Mouse (Mus musculus): ENCODE measurements at regions not wholly inside any gene's neighbourhood (a gene's known extent, or its start where the extent isn't known, plus 50 kb on each side); places are given as distances from the start of the nearest gene placed in this dataset.
"Not testable (repeated sequence)": the region's sequence is repeated elsewhere in the genome, so short reads cannot be mapped to it uniquely, and the experiment has no call there.

DNA sequence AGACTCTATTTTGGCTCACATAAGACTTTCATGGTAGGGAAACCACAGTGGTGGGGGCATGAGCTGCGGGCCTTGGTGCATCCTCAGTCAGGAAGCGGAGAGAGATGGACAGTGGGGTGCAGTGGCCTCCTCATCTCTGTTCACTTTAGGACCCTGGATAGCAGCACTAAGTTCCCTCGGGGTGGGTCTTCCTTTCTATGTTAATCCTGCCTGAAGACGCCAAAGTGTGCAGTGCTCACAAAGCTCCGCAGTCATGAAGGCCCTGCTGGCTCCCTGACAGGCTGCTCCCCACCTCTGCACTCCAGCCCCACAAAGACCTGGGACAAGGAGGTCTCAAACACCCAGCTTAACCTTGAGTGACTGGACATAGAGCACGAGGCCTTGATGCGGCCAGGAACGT is 56.8 kb downstream of the Sox1 start:
- in situ Hi-C loops (cut with MboI, MseI) = no loop called here

GRCm38 (mm10) chr8:12455376-12455775 is 60.3 kb downstream of the Sox1 start:
- in situ Hi-C loops (cut with MboI, MseI) = not testable (repeated sequence)

GRCm38 (mm10) chr8:12456326-12456725 is 61.2 kb downstream of the Sox1 start:
- in situ Hi-C loops (cut with MboI, MseI) = no loop called here

- in situ Hi-C loops (cut with MboI, MseI) = no loop called here
Measured at GRCm38 (mm10) chr8:12457015-12457414, 61.9 kb downstream of the Sox1 start.

DNA sequence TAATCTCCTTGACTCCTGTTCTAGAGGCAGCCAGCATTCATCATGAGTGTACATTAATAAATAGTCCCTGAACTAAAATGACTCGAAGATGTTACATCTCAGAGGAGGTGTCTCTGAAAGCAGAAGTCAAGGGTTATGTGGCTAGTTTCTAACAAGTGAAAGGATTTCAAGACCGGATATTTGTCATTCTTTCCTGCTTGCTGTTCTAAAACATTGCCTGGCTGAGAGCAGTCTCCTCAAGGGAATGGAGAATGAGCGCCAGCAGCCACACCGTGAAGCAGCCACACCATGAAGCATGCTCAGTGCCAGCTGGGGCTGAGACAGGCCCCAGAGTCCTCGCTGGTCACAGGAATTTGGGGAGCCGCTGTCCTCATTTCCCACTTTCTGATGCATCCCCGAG is 71.8 kb downstream of the Sox1 start:
- in situ Hi-C loops (cut with MboI, MseI) = no loop called here

- in situ Hi-C loops (cut with MboI, MseI) = no loop called here
Measured at GRCm38 (mm10) chr8:12467386-12468326, 72.6 kb downstream of the Sox1 start.

DNA sequence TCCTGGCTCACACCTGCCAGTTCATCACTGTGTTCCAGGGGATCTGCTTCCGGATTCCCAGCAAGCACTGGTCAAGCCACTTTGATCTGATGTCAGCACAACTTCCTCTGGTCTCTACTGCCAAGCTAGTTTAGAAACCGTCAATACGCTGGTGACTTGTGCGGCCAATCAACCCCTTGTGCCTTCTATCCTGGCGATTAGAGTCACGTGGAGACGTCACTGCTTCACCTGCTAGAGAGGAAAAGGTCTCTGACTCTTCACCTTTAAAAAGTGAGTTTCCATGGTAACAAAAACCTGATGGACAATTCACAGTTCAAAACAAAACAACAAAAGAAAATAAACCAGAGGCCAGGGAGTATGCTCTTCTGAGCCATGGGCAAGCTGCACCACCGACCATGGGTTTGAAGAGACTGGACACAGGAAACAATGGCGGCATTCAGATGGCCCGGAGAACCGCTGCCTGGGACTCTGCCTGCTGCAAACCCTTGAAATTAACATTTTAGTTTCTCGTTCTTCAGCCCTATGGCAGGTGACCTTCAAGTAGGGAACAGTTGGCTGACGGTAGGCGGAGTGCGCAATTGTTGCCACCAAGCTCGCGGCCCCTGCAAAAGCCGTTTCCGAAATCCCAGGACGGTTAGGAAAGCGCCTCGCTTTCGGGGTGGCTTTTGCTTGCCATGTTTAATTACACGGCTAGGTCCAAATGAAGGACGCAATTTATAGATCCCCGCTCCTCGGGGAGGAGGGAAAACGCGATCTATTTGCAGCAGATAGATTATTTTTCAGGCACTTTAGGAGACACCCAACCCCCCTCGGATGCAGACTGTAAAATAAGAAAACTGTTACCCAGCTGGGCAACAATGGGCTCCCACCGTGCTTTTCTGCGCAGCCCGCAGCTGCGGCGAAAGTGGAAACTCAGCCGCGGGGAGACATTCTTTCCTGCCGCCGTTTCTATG is 82.6 kb downstream of the Sox1 start:
- in situ Hi-C loops (cut with MboI, MseI) = no loop called here

DNA sequence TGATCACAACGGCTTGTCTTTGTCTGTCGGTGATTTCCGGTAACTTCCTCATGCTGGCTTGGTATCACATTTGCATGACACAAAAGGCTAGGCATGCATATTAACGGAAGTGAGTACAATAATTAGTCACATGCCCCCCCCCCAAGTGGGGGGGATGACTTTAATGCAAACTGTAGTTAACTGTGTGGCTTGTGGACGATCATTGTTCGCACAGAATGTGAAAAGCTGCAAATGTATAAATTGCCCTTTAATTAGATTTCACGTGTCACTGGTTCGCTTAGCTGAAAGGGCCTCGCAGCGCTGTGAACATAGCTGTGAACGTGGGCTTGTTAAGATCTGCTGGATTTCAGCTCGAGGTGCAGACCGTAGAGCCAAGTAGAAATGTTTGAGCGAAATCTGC is 86.8 kb downstream of the Sox1 start:
- in situ Hi-C loops (cut with MboI, MseI) = no loop called here

GRCm38 (mm10) chr8:12483551-12483950 is 88.5 kb downstream of the Sox1 start:
- in situ Hi-C loops (cut with MboI, MseI) = no loop called here

GRCm38 (mm10) chr8:12485326-12485725 is 87.5 kb upstream of the Spaca7 start:
- in situ Hi-C loops (cut with MboI, MseI) = no loop called here

DNA sequence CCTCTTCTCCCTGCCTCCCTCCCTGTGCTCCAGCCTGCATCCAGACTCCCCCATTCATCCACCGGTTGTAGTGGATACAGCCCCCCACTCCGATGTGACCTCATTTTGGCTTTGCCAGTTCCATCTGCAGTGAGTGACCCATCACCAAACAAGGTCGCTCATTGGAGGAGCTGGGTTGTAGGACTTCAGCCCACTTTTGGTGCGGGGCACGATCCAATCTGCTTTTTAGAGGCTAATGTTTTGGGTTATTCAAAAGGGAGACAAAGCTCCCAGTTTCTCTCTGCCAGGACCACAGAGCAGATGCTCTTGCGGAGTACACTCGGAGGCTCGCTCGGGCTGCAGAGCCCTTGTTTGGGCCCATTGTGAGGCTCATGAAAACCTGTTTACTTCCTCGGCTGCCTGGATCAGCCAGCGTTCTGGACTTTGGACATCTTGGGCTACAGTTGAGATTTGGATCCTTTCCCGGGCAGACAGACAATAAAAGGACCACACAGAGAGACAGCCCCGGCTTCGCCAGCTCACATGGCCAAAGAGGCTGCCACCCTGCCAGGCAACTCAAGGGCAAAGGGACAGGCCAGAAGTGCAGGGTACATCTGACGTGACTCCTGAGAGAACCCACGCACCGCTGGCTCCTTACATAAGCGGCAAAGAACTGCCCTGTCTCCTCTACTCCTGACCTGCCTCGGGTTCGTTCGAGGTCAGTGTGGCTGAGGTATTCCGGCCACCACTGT is 86.3 kb upstream of the Spaca7 start:
- in situ Hi-C loops (cut with MboI, MseI) = no loop called here

GRCm38 (mm10) chr8:12487201-12487600 is 85.6 kb upstream of the Spaca7 start:
- in situ Hi-C loops (cut with MboI, MseI) = no loop called here

DNA sequence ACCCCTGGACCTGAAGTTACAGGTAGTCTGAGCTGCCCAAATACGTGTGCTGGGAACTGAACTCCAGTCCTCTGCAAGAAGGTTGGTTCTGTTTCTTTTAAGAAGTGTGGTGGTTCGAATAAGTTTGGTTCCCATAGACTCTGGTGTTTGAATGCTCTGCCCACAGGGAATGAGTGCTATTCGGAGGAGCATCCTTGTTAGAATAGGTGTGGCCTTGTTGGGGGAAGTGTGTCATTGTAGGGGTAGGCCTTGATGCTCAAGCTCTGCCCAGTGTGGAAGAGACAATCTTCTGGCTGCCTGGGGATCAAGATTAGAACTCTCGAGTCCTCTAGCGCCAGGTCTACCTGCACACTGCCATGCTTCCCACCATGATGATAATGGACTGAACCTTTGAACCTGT is 83.6 kb upstream of the Spaca7 start:
- in situ Hi-C loops (cut with MboI, MseI) = no loop called here

DNA sequence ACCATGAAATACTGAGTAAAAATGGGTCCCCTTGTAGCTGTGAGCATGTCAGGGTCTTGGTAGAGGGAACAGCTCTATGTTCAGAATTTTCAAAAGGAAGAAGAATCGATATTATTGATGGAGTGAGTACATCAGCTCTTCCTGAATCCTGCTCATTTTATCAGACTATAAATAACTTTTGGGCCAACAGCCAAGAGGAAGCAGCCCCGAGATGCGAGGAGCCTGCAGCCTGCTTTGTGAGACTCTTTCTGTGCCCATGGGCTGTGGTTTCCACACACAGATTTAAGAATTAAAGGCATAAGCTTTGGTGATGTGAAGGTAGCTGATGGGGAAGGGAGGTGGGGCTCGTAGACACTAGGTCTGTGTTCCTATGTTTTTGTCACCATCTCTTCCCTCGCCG is 81.4 kb upstream of the Spaca7 start:
- in situ Hi-C loops (cut with MboI, MseI) = loop anchor here (10.0 kb wide), 1 partner anchor 747 kb away; no protein-coding TSS in a partner anchor

DNA sequence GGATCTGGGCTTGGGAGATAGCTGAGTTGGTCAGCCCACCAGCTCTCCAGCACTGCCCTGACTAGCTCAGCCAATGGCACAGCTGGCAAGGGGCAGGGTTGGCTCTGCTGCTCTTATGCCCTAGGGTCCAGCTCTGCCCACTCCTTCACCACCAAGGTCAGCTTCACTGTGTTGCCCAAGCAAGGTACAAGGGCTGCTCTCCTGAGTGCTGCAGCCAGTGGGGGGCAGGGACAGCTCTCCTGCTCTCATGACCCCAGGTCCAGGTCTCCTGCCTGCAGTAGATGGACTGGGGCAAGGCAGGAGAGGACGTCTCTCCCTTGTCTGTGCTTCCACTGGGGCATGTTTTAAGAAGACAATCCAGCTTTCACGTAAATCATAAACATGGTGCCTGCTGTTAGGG is 80.4 kb upstream of the Spaca7 start:
- in situ Hi-C loops (cut with MboI, MseI) = loop anchor here (10.0 kb wide), 1 partner anchor 748 kb away; no protein-coding TSS in a partner anchor

DNA sequence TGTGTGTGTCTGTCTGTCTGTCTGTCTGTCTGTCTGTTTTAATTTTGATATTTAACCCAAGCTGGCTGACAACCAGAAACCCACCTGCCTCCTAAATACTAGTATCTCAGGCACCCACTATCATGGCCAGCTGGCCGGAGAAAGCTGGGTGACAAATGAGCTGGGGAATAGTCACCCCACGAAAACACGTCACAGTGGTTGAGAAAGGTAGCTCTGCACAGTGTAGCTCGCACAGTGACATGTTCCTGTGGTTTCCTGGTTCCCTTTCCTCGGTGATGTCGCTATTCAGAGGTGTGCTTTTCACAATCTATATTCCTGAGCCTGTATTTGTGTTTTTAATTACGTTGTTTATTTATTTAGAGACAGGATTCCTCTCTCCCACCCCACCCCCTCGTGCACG is 78.3 kb upstream of the Spaca7 start:
- in situ Hi-C loops (cut with MboI, MseI) = loop anchor here (10.0 kb wide), 1 partner anchor 750 kb away; no protein-coding TSS in a partner anchor

- in situ Hi-C loops (cut with MboI, MseI) = loop anchor here (10.0 kb wide), 1 partner anchor 753 kb away; no protein-coding TSS in a partner anchor
Measured at GRCm38 (mm10) chr8:12497420-12497819, 75.4 kb upstream of the Spaca7 start.

GRCm38 (mm10) chr8:12499658-12500057 is 73.2 kb upstream of the Spaca7 start:
- in situ Hi-C loops (cut with MboI, MseI) = loop anchor here (10.0 kb wide), 1 partner anchor 755 kb away; no protein-coding TSS in a partner anchor

GRCm38 (mm10) chr8:12500291-12500690 is 72.5 kb upstream of the Spaca7 start:
- in situ Hi-C loops (cut with MboI, MseI) = no loop called here

- in situ Hi-C loops (cut with MboI, MseI) = no loop called here
Measured at GRCm38 (mm10) chr8:12501824-12502223, 71.0 kb upstream of the Spaca7 start.

DNA sequence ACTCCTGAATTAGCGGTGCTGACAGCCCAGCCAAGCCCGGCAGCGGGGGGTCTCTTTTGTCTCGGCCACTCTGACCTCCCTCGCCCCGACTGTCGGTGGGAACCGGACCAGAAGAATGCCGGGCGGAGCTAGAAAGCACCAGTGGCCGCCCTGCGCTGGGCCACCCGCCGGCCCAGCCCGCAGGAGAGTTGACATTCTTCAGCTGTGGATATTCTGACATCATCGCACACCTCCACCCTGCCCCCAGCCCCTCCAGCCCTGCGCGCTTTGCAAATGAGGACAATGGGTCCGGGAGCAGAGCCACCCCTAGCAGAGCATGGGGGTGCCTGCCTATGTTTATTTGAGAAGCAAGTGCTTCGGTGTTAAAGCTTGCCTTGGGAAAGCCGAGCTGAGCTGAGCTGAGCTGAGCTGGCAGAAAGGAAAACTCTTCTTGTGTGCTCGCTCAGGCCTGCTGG is 70.5 kb upstream of the Spaca7 start:
- in situ Hi-C loops (cut with MboI, MseI) = no loop called here

All from regulatory T cell (primary cell).